Mouse (Mus musculus) gastrocnemius, postnatal 4 days (tissue): ENCODE measurements at regions not wholly inside any gene's neighbourhood (a gene's known extent, or its start where the extent isn't known, plus 50 kb on each side); places are given as distances from the start of the nearest gene placed in this dataset.

Experiments used
- DNase-seq, 2 experiments: peaks; one replicate each; pipeline ENCODE4 v3.0.0; 2021 to 2022; ENCODE audit warnings: low spot score in 2 of 2, mixed read lengths in 2 of 2

- DNase-seq: peak; percentile 17 to 30
Measured at GRCm38 (mm10) chr3:42110976-42111847, 368.8 kb downstream of the D3Ertd751e start.

- DNase-seq: no peak
Measured at GRCm38 (mm10) chr3:42129821-42130560, 387.6 kb downstream of the D3Ertd751e start.

- no peak for DNase-seq
Measured at GRCm38 (mm10) chr3:42132322-42132721, 389.9 kb downstream of the D3Ertd751e start.

GRCm38 (mm10) chr3:42153372-42153771, 411.0 kb downstream of the D3Ertd751e start:
- no peak for DNase-seq

GRCm38 (mm10) chr3:42154909-42155308, 412.5 kb downstream of the D3Ertd751e start:
- no peak for DNase-seq

GRCm38 (mm10) chr3:42163666-42164065, 421.3 kb downstream of the D3Ertd751e start:
- DNase-seq: no peak

- no peak for DNase-seq
Measured at GRCm38 (mm10) chr3:42199206-42199605, 456.8 kb downstream of the D3Ertd751e start.

GRCm38 (mm10) chr3:42201373-42201772, 459.0 kb downstream of the D3Ertd751e start:
- DNase-seq: no peak

- no peak for DNase-seq
Measured at GRCm38 (mm10) chr3:42205640-42206039, 463.2 kb downstream of the D3Ertd751e start.

- DNase-seq: no peak
Measured at GRCm38 (mm10) chr3:42211420-42211819, 469.0 kb downstream of the D3Ertd751e start.

- no peak for DNase-seq
Measured at GRCm38 (mm10) chr3:42212456-42212855, 470.0 kb downstream of the D3Ertd751e start.

- no peak for DNase-seq
Measured at GRCm38 (mm10) chr3:42213163-42213562, 470.8 kb downstream of the D3Ertd751e start.

GRCm38 (mm10) chr3:42214624-42215276, 472.3 kb downstream of the D3Ertd751e start:
- DNase-seq: peak in 1 of 2 experiments; percentile 8

- no peak for DNase-seq
Measured at GRCm38 (mm10) chr3:42218719-42219118, 476.3 kb downstream of the D3Ertd751e start.

- no peak for DNase-seq
Measured at GRCm38 (mm10) chr3:42227679-42228398, 485.4 kb downstream of the D3Ertd751e start.

- DNase-seq: no peak
Measured at GRCm38 (mm10) chr3:42228399-42228755, 486.0 kb downstream of the D3Ertd751e start.

- no peak for DNase-seq
Measured at GRCm38 (mm10) chr3:42232268-42232667, 489.9 kb downstream of the D3Ertd751e start.

GRCm38 (mm10) chr3:42233756-42234155, 491.3 kb downstream of the D3Ertd751e start:
- no peak for DNase-seq

GRCm38 (mm10) chr3:42235515-42235914, 493.1 kb downstream of the D3Ertd751e start:
- DNase-seq: no peak
